Mouse (Mus musculus) inflammation-experienced regulatory T-cells, adult 6 months (primary cell): Measurements from ENCODE around the gene Iqschfp. TPM values are rescaled to one million over a fixed set of nuclear protein-coding genes. Genes with fewer than 3 reads are reported as not detected.

Experiments
- ATAC-seq: one replicate; pipeline ENCODE4 v1.8.0; 2017
- polyA plus RNA-seq, 3 experiments: library from polyadenylated mRNA; unstranded; fragments of 100-300 nt; shearing (Covaris generic); gene quantifications; one replicate each; pipeline ENCODE4 v1.2.1; 2017

Iqschfp gene
- polyA plus RNA-seq, 3 experiments from 2014 or later: not detected

GRCm38 (mm10) chr3:68496513-68496912 is 604.5 kb downstream of the Iqschfp start:
- ATAC-seq: no peak

- ATAC-seq: no peak
Measured at GRCm38 (mm10) chr3:68499532-68500152, 607.6 kb downstream of the Iqschfp start.

- ATAC-seq: no peak
Measured at GRCm38 (mm10) chr3:68504838-68505237, 612.8 kb downstream of the Iqschfp start.

- ATAC-seq: no peak
Measured at GRCm38 (mm10) chr3:68506769-68507318, 614.8 kb downstream of the Iqschfp start.

- no peak for ATAC-seq
Measured at GRCm38 (mm10) chr3:68508629-68509028, 616.6 kb downstream of the Iqschfp start.

GRCm38 (mm10) chr3:68510872-68511271 is 618.8 kb downstream of the Iqschfp start:
- ATAC-seq: no peak

GRCm38 (mm10) chr3:68511744-68512143 is 619.7 kb downstream of the Iqschfp start:
- ATAC-seq: no peak

- ATAC-seq: no peak
Measured at GRCm38 (mm10) chr3:68512327-68512726, 620.3 kb downstream of the Iqschfp start.

GRCm38 (mm10) chr3:68513340-68514119 is 621.5 kb downstream of the Iqschfp start:
- ATAC-seq: no peak

GRCm38 (mm10) chr3:68514120-68514497 is 622.1 kb downstream of the Iqschfp start:
- no peak for ATAC-seq

GRCm38 (mm10) chr3:68514717-68515116 is 622.7 kb downstream of the Iqschfp start:
- ATAC-seq: no peak

- no peak for ATAC-seq
Measured at GRCm38 (mm10) chr3:68516393-68517081, 624.5 kb downstream of the Iqschfp start.

GRCm38 (mm10) chr3:68517236-68517635 is 625.2 kb downstream of the Iqschfp start:
- no peak for ATAC-seq

GRCm38 (mm10) chr3:68518041-68518440 is 626.0 kb downstream of the Iqschfp start:
- ATAC-seq: no peak

GRCm38 (mm10) chr3:68518586-68518985 is 626.6 kb downstream of the Iqschfp start:
- no peak for ATAC-seq

- no peak for ATAC-seq
Measured at GRCm38 (mm10) chr3:68525361-68525878, 633.4 kb downstream of the Iqschfp start.

- ATAC-seq: no peak
Measured at GRCm38 (mm10) chr3:68526416-68526815, 634.4 kb downstream of the Iqschfp start.

- no peak for ATAC-seq
Measured at GRCm38 (mm10) chr3:68527182-68527581, 635.1 kb downstream of the Iqschfp start.

GRCm38 (mm10) chr3:68531908-68532307 is 639.9 kb downstream of the Iqschfp start:
- no peak for ATAC-seq

GRCm38 (mm10) chr3:68534571-68535051 is 642.6 kb downstream of the Iqschfp start:
- no peak for ATAC-seq

GRCm38 (mm10) chr3:68535160-68535728 is 643.2 kb downstream of the Iqschfp start:
- ATAC-seq: no peak

- no peak for ATAC-seq
Measured at GRCm38 (mm10) chr3:68536071-68536470, 644.0 kb downstream of the Iqschfp start.

GRCm38 (mm10) chr3:68541688-68542087 is 649.7 kb downstream of the Iqschfp start:
- no peak for ATAC-seq
